Mouse (Mus musculus) testis, adult 2 months (tissue): ENCODE measurements at regions not wholly inside any gene's neighbourhood (a gene's known extent, or its start where the extent isn't known, plus 50 kb on each side); places are given as distances from the start of the nearest gene placed in this dataset.

Experiments
- CTCF ChIP-seq: fragments of 200-500 bp; IDR thresholded peaks from 2 replicates; pipeline ENCODE4 v1.5.1; 2012; ENCODE audit warnings: low read depth, mild to moderate bottlenecking, inconsistent platforms, low read length, moderate library complexity; ENCODE audit not compliant: control insufficient read depth, insufficient read depth, insufficient replicate concordance
- POLR2A ChIP-seq: fragments of 200-500 bp; IDR thresholded peaks from 2 replicates; pipeline ENCODE4 v1.6.1; 2012; ENCODE audit warnings: low read depth, mild to moderate bottlenecking, inconsistent platforms, low read length, moderate library complexity; ENCODE audit not compliant: control insufficient read depth

DNA sequence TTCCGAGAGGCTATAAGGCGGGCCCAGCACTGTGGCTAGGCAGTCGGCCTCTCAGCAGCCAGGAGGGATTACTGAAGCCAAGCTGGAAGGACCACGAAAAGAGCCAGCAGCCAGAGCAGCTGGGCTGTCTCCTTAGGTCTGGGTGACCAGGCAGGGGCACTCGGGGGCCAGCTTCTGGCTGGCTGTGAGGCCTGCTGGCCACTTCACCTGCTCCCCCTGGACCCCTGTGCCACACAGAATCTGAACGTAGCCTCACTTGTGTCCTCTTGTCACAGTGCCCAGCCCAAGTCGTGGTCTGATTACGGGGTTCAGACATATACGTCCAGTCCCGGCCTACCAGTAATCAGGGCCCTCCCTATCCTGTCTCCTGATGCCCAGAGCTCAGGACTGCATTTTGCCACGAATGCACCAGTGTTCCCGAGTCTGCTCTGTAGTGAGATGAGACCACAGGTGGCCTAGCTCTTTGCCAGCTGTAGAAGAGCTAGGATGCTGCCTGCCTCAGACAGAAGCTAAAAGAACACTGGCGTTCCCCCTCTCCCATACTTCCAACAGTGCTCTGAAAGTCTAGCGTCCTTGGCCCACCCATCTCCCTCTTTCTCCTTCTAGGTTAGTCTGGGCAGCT is 89.4 kb upstream of the Lemd2 start:
- TF ChIP-seq CTCF (no peak), POLR2A (peak; percentile 31; the same call in 1 of the 2 replicates)
